Mouse (Mus musculus) lung, postnatal 0 days (tissue): ENCODE data around the gene Ap1b1.

Experiments used
- CTCF ChIP-seq: IDR thresholded peaks from 2 replicates; pipeline ENCODE4 v1.5.1; 2016; ENCODE audit warnings: antibody characterized with exemption, mild to moderate bottlenecking
- EP300 ChIP-seq: IDR thresholded peaks from 2 replicates; pipeline ENCODE4 v1.6.1; 2016; ENCODE audit warnings: antibody characterized with exemption, mild to moderate bottlenecking, control low read depth

- TF ChIP-seq CTCF, result no peak
- TF ChIP-seq EP300, result no peak
These were observed at the start of gene Ap1b1 for GRCm38 (mm10) chr11:4986695-4987486.
